Mouse (Mus musculus): ENCODE measurements around the gene Cpne2. TPM values are rescaled to one million over a fixed set of nuclear protein-coding genes. Genes with fewer than 3 reads are reported as not detected.

Gene Cpne2
- polyA plus RNA-seq, 1 experiment, result 31.5 TPM

- no peak for DNase-seq (ENCODE audit: low read depth)
- TF ChIP-seq CTCF (IDR thresholded peaks at IDR 0.05; ENCODE audit: borderline replicate concordance, extremely low read depth, insufficient read depth, insufficient read length), result no peak
- TF ChIP-seq POLR2A (IDR thresholded peaks at IDR 0.05; ENCODE audit: borderline replicate concordance, extremely low read depth, insufficient read depth, insufficient read length, poor library complexity, severe bottlenecking), result no peak
Measured at GRCm38 (mm10) chr8:94564421-94564820, 31.6 kb downstream of the Cpne2 start.

DNA sequence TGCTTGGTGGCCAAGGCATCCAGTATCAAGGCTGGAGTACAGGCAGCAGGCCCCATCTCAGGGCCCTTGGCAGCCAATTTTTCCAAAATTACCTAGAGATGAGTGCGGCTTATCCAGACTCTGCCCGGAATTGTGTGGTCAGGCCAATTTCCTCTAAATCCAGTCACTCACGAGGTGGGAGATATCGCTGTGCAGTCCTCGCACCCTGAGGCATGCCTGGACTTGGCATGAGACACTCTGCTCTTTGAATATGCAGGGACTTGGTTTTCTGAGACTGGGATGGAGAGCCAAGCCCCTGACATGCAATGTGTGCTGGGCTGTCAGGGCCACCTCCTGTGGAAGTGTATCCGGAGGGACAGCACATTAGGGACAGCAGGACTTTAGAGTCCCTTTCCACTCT is 33.2 kb downstream of the Cpne2 start:
- no peak for TF ChIP-seq CTCF (IDR thresholded peaks at IDR 0.05; ENCODE audit: borderline replicate concordance, extremely low read depth, insufficient read depth, insufficient read length)
- TF ChIP-seq POLR2A (IDR thresholded peaks at IDR 0.05; ENCODE audit: borderline replicate concordance, extremely low read depth, insufficient read depth, insufficient read length, poor library complexity, severe bottlenecking), result no peak
- DNase-seq (ENCODE audit: low read depth), result peak; percentile 45

DNA sequence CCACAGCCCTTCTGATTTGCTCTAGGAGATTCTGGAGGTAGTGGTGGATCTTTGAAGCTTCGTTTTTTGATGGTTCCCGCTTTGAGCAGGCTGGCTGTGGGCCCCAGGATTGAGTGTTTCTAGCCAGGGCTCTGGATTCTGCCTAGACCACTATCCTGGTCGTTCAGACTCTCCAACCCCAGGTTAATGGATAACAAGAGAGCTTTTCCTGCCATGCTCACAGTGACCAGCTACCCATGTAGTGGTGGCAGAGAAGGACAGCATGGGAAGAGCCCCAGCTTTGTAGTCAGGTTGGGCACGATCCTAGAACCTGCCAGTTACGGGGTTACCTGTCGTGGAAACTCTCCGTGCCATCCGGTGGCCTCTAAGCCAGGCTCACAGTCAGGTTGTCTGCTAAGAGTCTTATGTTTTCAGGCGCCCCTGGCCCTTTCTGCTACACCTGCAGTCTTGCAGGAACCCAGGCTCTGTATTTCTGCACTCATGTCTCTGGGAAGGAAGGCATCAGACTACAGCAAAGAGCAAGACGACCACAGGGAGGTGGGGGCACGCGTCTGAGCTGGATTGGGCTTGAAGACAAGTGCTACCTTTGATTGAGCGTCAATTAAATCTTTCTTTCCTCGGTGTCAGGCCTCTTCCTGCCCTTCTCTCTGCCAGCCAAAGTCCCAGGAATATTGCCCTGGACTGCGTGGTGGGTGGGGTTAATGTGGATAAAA is 33.8 kb downstream of the Cpne2 start:
- no peak for DNase-seq (ENCODE audit: low read depth)
- TF ChIP-seq POLR2A (IDR thresholded peaks at IDR 0.05; ENCODE audit: borderline replicate concordance, extremely low read depth, insufficient read depth, insufficient read length, poor library complexity, severe bottlenecking) (no peak), CTCF (IDR thresholded peaks at IDR 0.05; ENCODE audit: borderline replicate concordance, extremely low read depth, insufficient read depth, insufficient read length) (no peak)

- no peak for TF ChIP-seq CTCF (IDR thresholded peaks at IDR 0.05; ENCODE audit: borderline replicate concordance, extremely low read depth, insufficient read depth, insufficient read length)
- TF ChIP-seq POLR2A (IDR thresholded peaks at IDR 0.05; ENCODE audit: borderline replicate concordance, extremely low read depth, insufficient read depth, insufficient read length, poor library complexity, severe bottlenecking), result no peak
- DNase-seq (ENCODE audit: low read depth), result peak; percentile 92
Measured at GRCm38 (mm10) chr8:94567159-94567849, 34.5 kb downstream of the Cpne2 start.

- DNase-seq (ENCODE audit: low read depth), result no peak
- no peak for TF ChIP-seq POLR2A (IDR thresholded peaks at IDR 0.05; ENCODE audit: borderline replicate concordance, extremely low read depth, insufficient read depth, insufficient read length, poor library complexity, severe bottlenecking)
- no peak for TF ChIP-seq CTCF (IDR thresholded peaks at IDR 0.05; ENCODE audit: borderline replicate concordance, extremely low read depth, insufficient read depth, insufficient read length)
Measured at GRCm38 (mm10) chr8:94568098-94568497, 35.3 kb downstream of the Cpne2 start.

GRCm38 (mm10) chr8:94569419-94569818 is 36.6 kb downstream of the Cpne2 start:
- TF ChIP-seq POLR2A (IDR thresholded peaks at IDR 0.05; ENCODE audit: borderline replicate concordance, extremely low read depth, insufficient read depth, insufficient read length, poor library complexity, severe bottlenecking), result no peak
- TF ChIP-seq CTCF (IDR thresholded peaks at IDR 0.05; ENCODE audit: borderline replicate concordance, extremely low read depth, insufficient read depth, insufficient read length), result no peak
- no peak for DNase-seq (ENCODE audit: low read depth)

DNA sequence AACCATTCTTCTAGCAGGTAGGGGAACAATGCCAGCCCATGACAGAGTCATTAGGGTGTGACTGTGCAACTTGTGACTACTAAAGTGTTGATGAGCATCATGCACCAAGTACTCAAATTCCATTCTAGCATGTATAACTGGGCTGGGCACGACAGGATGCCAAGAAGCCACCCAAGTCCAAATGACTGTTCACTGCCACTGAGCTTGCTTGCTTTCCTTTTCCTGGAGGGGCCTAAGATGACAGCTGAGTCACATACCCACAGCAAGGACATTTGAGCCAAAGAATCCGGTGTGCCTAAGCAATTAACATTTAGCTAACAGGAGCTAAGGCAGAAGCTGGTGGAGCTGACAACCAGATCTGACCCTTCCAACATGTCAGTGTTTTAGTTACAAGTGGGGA is 39.1 kb downstream of the Cpne2 start:
- no peak for TF ChIP-seq POLR2A (IDR thresholded peaks at IDR 0.05; ENCODE audit: borderline replicate concordance, extremely low read depth, insufficient read depth, insufficient read length, poor library complexity, severe bottlenecking)
- no peak for TF ChIP-seq CTCF (IDR thresholded peaks at IDR 0.05; ENCODE audit: borderline replicate concordance, extremely low read depth, insufficient read depth, insufficient read length)
- no peak for DNase-seq (ENCODE audit: low read depth)

DNA sequence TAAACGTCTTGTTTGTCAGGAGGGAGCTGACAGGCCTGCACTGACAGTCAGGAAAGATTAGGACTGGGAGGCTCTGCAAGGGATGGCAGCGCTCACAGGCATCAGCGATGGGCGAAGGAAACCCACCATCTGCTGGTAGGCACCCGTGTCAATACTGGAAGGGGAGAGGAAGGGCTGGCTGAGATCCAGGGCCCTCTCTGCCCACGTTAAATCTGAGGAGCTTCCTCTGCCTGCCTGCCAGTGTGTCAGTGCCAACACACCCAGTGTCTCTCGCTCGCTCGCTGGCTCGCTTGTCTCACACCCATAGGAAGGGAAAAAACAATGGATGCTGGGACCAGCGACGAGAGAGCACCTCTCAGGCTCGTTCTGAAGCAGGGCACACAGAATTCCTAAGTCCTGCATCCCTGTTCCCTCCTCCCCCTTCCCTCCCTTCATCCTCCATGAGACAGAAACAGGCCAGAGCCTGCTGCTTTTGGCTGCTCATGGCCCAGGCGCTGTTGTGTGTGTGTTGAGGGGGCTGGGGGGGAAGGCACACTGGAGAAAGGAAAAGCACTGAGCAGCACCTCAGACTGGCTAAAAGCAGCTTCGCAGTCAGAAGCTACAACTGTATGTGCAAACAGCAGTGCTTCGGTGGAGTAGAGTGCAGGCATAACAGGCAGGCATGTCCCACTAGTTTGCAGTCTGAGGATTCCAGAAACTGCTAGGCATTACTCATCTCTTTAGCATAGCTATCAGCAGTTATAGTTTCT is 41.5 kb downstream of the Cpne2 start:
- TF ChIP-seq CTCF (IDR thresholded peaks at IDR 0.05; ENCODE audit: borderline replicate concordance, extremely low read depth, insufficient read depth, insufficient read length) (no peak), POLR2A (IDR thresholded peaks at IDR 0.05; ENCODE audit: borderline replicate concordance, extremely low read depth, insufficient read depth, insufficient read length, poor library complexity, severe bottlenecking) (no peak)
- peak; percentile 92 for DNase-seq (ENCODE audit: low read depth)

- no peak for DNase-seq (ENCODE audit: low read depth)
- TF ChIP-seq POLR2A (IDR thresholded peaks at IDR 0.05; ENCODE audit: borderline replicate concordance, extremely low read depth, insufficient read depth, insufficient read length, poor library complexity, severe bottlenecking) (no peak), CTCF (IDR thresholded peaks at IDR 0.05; ENCODE audit: borderline replicate concordance, extremely low read depth, insufficient read depth, insufficient read length) (no peak)
Measured at GRCm38 (mm10) chr8:94575148-94575547, 42.4 kb downstream of the Cpne2 start.

DNA sequence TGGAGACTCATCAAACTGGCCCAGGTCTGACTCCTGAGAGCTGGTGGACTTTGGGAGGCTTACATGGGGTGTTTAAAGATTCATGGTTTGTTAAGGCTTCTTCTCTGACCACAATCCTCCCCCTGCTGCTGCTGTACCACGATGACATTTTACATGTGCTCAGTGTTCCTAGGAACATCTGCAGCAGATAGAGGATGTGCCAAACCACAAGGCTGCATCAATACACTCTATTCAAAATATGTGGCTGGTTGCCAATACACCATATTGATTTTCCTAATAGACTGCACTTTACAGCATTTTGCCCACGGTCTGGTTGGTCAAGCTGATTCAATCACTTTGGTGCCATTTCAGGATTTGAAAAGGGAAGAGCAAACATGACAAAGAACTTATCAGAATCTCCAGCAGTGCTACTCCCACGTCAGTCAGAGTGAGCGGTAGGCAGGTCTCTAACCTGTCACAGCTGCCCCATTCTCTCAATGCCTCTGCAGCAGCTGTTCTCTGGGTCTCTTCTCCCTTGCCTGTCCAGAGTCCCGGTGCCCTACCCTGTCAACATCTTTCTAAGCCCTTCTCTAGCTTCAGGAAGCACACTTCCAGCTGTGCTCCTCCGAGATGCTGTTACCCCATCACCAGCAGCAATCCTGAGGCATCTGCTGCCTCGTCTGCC is 49.2 kb downstream of the Cpne2 start:
- no peak for DNase-seq (ENCODE audit: low read depth)
- no peak for TF ChIP-seq CTCF (IDR thresholded peaks at IDR 0.05; ENCODE audit: borderline replicate concordance, extremely low read depth, insufficient read depth, insufficient read length)
- no peak for TF ChIP-seq POLR2A (IDR thresholded peaks at IDR 0.05; ENCODE audit: borderline replicate concordance, extremely low read depth, insufficient read depth, insufficient read length, poor library complexity, severe bottlenecking)

- TF ChIP-seq CTCF (IDR thresholded peaks at IDR 0.05; ENCODE audit: borderline replicate concordance, extremely low read depth, insufficient read depth, insufficient read length) (no peak), POLR2A (IDR thresholded peaks at IDR 0.05; ENCODE audit: borderline replicate concordance, extremely low read depth, insufficient read depth, insufficient read length, poor library complexity, severe bottlenecking) (no peak)
- DNase-seq (ENCODE audit: low read depth), result no peak
Measured at GRCm38 (mm10) chr8:94582569-94582968, 49.8 kb downstream of the Cpne2 start.
